Mouse (Mus musculus) neural tube, embryonic 12.5 days (tissue): Measurements from ENCODE around the gene Olfr743. TPM values are rescaled to one million over a fixed set of nuclear protein-coding genes. Genes with fewer than 3 reads are reported as not detected.
"Not testable (repeated sequence)": the region's sequence is repeated elsewhere in the genome, so short reads cannot be mapped to it uniquely, and the experiment has no call there.

Experiments used
- ATAC-seq: fragments of 200-750 bp; cut with Nextera tagmentation; 2 replicates; pipeline ENCODE4 v1.8.0; 2017; ENCODE audit warnings: low read depth, mild to moderate bottlenecking, moderate TSS enrichment, moderate library complexity; ENCODE audit not compliant: low FRiP score
- H3K27ac ChIP-seq: fragments of 300-500 bp; sonication (generic); 2 replicates; pipeline ENCODE4 v1.5.1; 2016
- H3K27me3 ChIP-seq: fragments of 300-500 bp; sonication (generic); replicated peaks from 2 replicates; pipeline ENCODE4 v1.6.1; 2016; ENCODE audit warnings: mild to moderate bottlenecking
- H3K36me3 ChIP-seq: fragments of 300-500 bp; sonication (generic); 2 replicates; pipeline ENCODE4 v1.6.1; 2016; ENCODE audit warnings: mild to moderate bottlenecking
- H3K4me1 ChIP-seq: fragments of 300-500 bp; sonication (generic); 2 replicates; pipeline ENCODE4 v1.6.1; 2016
- H3K4me2 ChIP-seq: fragments of 300-500 bp; sonication (generic); replicated peaks from 2 replicates; pipeline ENCODE4 v1.6.1; 2016; ENCODE audit warnings: mild to moderate bottlenecking
- H3K4me3 ChIP-seq: fragments of 300-500 bp; sonication (generic); 2 replicates; pipeline ENCODE4 v1.5.1; 2016
- H3K9ac ChIP-seq: fragments of 300-500 bp; sonication (generic); 2 replicates; pipeline ENCODE4 v1.6.1; 2016; ENCODE audit warnings: mild to moderate bottlenecking
- H3K9me3 ChIP-seq: fragments of 300-500 bp; sonication (generic); 2 replicates; pipeline ENCODE4 v1.6.1; 2016; ENCODE audit warnings: mild to moderate bottlenecking
- WGBS: fragments of 180-500 bp; shearing (Covaris S2); methylation state at CpG from one replicate; pipeline ENCODE4 v1.1.7; 2016; 5-methylcytosine and 5-hydroxymethylcytosine counted together
- polyA plus RNA-seq: library from polyadenylated mRNA; unstranded; fragments of >200 nt; fragmentation: Nextera tagmentation; extraction: Ambion mirVana; gene quantifications from 2 replicates; pipeline ENCODE4 v1.2.1, GENCODE M21; 2016

Olfr743 gene
- not detected in 2 replicates for polyA plus RNA-seq

DNA sequence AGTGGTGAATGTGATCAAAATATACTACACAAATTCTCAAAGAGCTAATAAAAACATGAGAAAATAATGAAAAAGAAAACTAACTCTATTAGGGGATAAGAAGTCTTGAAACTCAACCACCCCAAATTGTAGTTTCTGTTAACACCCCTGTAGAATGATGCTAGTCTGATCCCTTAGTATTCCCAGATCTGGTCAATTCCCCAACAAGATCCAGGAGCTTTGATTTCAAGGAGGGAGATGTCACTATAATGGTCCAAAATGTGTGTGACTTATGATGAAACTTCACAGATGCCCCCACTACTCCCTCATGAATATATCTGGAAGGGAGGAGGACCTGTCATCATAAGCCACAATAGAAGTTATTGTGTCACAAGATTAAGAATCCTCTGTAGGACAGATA lies at the start of gene Olfr743:
Olfr743 (plus strand) TSS at position 301 of the 400 bp plus-strand sequence.
- no peak within 1 kb of the TSS for H3K9ac ChIP-seq
- ATAC-seq, result no peak
- no peak within 1 kb of the TSS for H3K4me2 ChIP-seq

DNA sequence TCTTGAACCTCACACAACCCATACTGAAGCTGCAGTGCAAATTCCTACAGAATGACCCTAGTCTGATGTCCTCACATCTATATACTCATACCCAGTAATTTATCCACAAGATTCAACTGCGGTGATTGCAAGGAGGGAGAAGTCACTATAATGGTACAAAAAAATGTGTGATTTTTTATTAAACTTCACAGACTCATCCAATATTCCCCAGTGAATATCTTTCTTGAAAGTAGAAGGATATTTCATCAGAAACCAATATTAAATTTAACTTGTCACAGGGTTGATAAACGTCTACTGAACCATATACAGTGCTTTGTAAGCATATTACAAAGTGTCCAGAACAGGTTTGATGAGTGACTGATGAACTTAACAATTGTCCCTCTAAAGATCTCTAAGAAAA lies 49.2 kb upstream of the Olfr743 start, which contains the start of gene Olfr741:
Olfr741 (plus strand) TSS at position 301 of the 400 bp plus-strand sequence.
- no peak within 1 kb of the TSS for H3K9ac ChIP-seq
- no peaks in the 10 kb centered on the region for H3K4me1 ChIP-seq
- ATAC-seq, result no peak
- no peak within 1 kb of the TSS for H3K4me3 ChIP-seq
- no peak within 1 kb of the TSS for H3K4me2 ChIP-seq
- H3K27me3 ChIP-seq, result no peaks in the 10 kb centered on the region
- H3K36me3 ChIP-seq, result no peaks in the 10 kb centered on the region
- WGBS, result 77% methylated on average over 2 of the region's 2 CpGs
- no peaks in the 10 kb centered on the region for H3K9me3 ChIP-seq
- H3K27ac ChIP-seq, result no peak within 1 kb of the TSS

More for the DNA sequence above, at the start of gene Olfr743:
- Histone ChIP-seq H3K4me3 (no peak within 1 kb of the TSS), H3K9me3 (no peaks in the 10 kb centered on the region), H3K4me1 (no peaks in the 10 kb centered on the region), H3K36me3 (no peaks in the 10 kb centered on the region), H3K27ac (no peak within 1 kb of the TSS), H3K27me3 (no peaks in the 10 kb centered on the region)

DNA sequence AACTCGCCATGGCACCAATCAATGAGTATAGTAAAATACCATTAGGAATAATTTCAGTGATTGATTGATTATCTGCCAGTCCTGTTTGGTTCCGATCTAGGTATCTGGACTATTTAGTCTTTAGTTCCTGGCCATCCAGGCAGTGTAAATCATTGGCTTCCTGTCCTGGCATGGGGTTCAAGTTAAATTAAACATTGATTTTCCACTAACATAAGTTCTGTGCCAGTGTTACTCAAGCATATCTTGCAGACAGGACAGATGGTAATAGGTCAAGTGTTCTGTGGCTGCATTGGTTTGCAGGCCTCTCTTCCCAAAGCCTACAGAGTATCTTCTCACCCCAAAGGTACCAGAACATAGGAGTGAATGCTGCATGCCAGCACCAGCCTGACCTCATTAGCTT lies 43.2 kb upstream of the Olfr743 start:
- Histone ChIP-seq H3K27me3 (no peaks in the 10 kb centered on the region), H3K9me3 (0 out of 2 replicates have a peak, but pooled peaks cover 4% of the 10 kb centered on the region), H3K4me2 (no peak overlapping the region), H3K27ac (no peak overlapping the region), H3K9ac (no peak overlapping the region), H3K4me1 (no peaks in the 10 kb centered on the region), H3K4me3 (no peak overlapping the region), H3K36me3 (no peaks in the 10 kb centered on the region)
- ATAC-seq, result no peak
- WGBS, result 76% methylated on average over 2 of the region's 2 CpGs

DNA sequence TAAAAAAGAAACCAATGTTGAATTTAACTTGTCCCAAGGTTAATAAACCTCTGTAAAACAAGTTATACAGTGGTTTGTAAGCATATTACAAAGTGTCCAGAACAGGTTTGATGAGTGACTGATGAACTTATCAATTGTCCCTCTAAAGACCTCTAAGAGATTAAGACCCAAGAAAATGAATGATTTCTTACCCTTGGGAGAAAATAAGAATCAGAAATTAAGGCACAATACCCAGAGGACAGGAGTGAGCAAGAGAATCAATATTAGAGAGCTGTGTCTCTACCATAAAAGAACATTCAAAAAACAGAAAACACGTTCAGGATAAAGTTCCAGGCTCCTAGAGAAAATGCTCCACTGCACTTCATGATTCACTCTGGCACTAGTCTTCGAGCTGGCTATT lies 18.3 kb upstream of the Olfr743 start, which contains the start of gene Olfr742:
Olfr742 (plus strand) TSS at position 301 of the 400 bp plus-strand sequence.
- 54% methylated on average over 2 of the region's 2 CpGs for WGBS

DNA sequence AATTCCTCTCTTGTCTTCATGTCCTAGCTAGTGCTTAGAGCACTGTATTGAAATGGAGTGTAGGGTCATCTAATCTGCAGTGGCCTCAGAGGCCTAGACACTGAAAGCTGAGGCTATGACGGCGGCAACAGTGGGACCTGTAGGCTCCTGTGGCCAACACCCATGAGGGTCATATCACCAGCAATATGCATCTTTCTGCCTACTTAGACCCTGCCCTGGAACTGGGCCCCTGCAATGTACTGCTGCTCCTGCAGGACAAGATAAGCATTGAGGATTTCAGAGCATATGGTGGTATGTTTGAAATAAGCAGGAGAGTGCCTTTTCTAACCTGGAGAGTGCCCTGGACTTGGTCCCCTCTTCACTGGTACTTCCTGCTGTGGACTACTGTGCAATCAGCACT lies 31.1 kb downstream of the Olfr743 start:
- H3K27me3 ChIP-seq, result no peaks in the 10 kb centered on the region
- no peak overlapping the region for H3K4me2 ChIP-seq
- H3K27ac ChIP-seq, result no peak overlapping the region
- ATAC-seq, result no peak
- 89% methylated on average over 2 of the region's 2 CpGs for WGBS
- no peak overlapping the region for H3K4me3 ChIP-seq
- H3K9me3 ChIP-seq, result peaks cover 13% of the 10 kb centered on the region
- no peaks in the 10 kb centered on the region for H3K36me3 ChIP-seq
- no peak overlapping the region for H3K9ac ChIP-seq
- no peaks in the 10 kb centered on the region for H3K4me1 ChIP-seq

More for the DNA sequence above, 18.3 kb upstream of the Olfr743 start, which contains the start of gene Olfr742:
- Histone ChIP-seq H3K27ac (no peak within 1 kb of the TSS), H3K4me3 (no peak within 1 kb of the TSS), H3K9ac (no peak within 1 kb of the TSS), H3K4me1 (no peaks in the 10 kb centered on the region), H3K36me3 (no peaks in the 10 kb centered on the region), H3K4me2 (no peak within 1 kb of the TSS), H3K9me3 (no peaks in the 10 kb centered on the region), H3K27me3 (no peaks in the 10 kb centered on the region)
- ATAC-seq, result no peak

DNA sequence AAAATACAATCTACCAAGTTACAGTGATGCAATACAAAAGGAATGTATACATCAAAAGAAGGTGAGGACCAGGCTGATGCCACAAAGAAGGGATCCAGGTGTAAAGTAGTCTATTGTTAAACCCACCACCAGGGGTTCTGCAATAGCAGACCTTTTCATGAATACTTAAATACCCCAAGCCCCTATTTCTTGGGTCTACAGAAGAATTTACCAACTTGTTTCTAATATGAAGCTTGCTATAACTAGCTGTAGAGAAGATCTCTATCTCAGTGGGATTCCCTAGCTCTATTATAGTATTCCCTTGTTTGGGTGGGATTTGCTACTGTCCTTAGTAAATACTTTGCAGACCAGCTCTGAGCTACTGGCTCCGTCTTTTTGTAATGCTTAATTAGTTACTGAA lies 51.4 kb downstream of the Olfr743 start:
- not testable (repeated sequence) for H3K4me2 ChIP-seq, ATAC-seq, H3K27ac ChIP-seq, H3K9me3 ChIP-seq, H3K36me3 ChIP-seq, H3K27me3 ChIP-seq, H3K9ac ChIP-seq, H3K4me3 ChIP-seq, H3K4me1 ChIP-seq
- 79% methylated on average over 1 of the region's 1 CpGs for WGBS

Other genes starting within 250 kb of the Olfr743 start
- not detected in 2 replicates for gene Olfr732, start 237.6 kb upstream of the Olfr743 start, polyA plus RNA-seq
- gene Olfr733, start 220.3 kb upstream of the Olfr743 start, polyA plus RNA-seq, result not detected in 2 replicates
- not detected in 2 replicates for gene Olfr734, start 195.1 kb upstream of the Olfr743 start, polyA plus RNA-seq
- not detected in 2 replicates for gene Olfr735, start 173.0 kb upstream of the Olfr743 start, polyA plus RNA-seq
- gene Tlr11, start 163.9 kb upstream of the Olfr743 start, polyA plus RNA-seq, result not detected in 2 replicates
- gene Olfr736, start 140.7 kb upstream of the Olfr743 start, polyA plus RNA-seq, result not detected in 2 replicates
- gene Olfr738, start 114.3 kb upstream of the Olfr743 start, polyA plus RNA-seq, result not detected in 2 replicates
- not detected in 2 replicates for gene Olfr739, start 103.2 kb upstream of the Olfr743 start, polyA plus RNA-seq
- not detected in 2 replicates for gene Olfr740, start 76.3 kb upstream of the Olfr743 start, polyA plus RNA-seq
- not detected in 2 replicates for gene Olfr741, start 49.1 kb upstream of the Olfr743 start, polyA plus RNA-seq
- not detected in 2 replicates for gene Olfr742, start 18.2 kb upstream of the Olfr743 start, polyA plus RNA-seq
- gene Olfr744, start 93.0 kb downstream of the Olfr743 start, polyA plus RNA-seq, result not detected in 2 replicates
- not detected in 2 replicates for gene Olfr745, start 117.5 kb downstream of the Olfr743 start, polyA plus RNA-seq
- not detected in 2 replicates for gene Olfr746, start 125.2 kb downstream of the Olfr743 start, polyA plus RNA-seq
- gene Olfr747, start 171.4 kb downstream of the Olfr743 start, polyA plus RNA-seq, result not detected in 2 replicates
- not detected in 2 replicates for gene Olfr748, start 185.5 kb downstream of the Olfr743 start, polyA plus RNA-seq
- not detected in 2 replicates for gene Olfr749, start 223.3 kb downstream of the Olfr743 start, polyA plus RNA-seq